Mouse (Mus musculus): Measurements from ENCODE around the gene Ppp1r12b.

Gene Ppp1r12b

GRCm38 (mm10) chr1:134757230-134757629, 198.5 kb downstream of the Ppp1r12b start:
- peak; percentile 62 for DNase-seq

- DNase-seq: peak; percentile 48
Measured at GRCm38 (mm10) chr1:134756190-134756873, 199.4 kb downstream of the Ppp1r12b start.

DNA sequence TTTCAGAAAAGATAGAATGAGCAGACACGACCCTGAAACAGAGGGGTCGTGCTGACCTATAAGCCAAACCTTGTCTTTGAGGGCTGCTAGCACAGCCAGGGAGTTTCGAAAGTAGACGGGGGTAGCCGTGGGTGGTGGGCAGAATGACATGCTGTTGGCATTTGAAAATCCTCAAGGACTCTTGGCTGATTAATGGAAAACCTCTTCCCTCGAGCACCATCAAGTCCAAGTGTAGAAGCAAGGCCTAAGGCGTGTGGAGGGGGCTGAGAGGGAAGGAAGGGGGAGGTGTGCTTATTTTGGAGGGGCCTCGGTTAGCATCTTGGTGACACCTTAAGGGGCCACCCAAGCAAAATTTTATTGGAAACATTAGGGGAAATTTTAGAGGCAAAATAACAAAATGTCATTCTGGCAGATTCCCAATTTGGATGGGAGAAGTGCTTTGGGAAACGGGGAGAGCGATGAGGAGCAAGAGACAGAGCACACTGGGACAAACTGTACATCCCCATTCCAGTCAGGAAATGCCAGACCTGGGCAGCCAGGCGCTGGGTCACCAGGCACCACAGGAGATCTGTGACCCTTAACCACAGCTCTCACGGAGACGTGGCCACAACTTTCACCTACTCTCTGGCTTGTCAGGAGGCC, 200.1 kb downstream of the Ppp1r12b start:
- DNase-seq: peak; percentile 55

- peak; percentile 43 for DNase-seq
Measured at GRCm38 (mm10) chr1:134754818-134755217, 200.9 kb downstream of the Ppp1r12b start.

DNA sequence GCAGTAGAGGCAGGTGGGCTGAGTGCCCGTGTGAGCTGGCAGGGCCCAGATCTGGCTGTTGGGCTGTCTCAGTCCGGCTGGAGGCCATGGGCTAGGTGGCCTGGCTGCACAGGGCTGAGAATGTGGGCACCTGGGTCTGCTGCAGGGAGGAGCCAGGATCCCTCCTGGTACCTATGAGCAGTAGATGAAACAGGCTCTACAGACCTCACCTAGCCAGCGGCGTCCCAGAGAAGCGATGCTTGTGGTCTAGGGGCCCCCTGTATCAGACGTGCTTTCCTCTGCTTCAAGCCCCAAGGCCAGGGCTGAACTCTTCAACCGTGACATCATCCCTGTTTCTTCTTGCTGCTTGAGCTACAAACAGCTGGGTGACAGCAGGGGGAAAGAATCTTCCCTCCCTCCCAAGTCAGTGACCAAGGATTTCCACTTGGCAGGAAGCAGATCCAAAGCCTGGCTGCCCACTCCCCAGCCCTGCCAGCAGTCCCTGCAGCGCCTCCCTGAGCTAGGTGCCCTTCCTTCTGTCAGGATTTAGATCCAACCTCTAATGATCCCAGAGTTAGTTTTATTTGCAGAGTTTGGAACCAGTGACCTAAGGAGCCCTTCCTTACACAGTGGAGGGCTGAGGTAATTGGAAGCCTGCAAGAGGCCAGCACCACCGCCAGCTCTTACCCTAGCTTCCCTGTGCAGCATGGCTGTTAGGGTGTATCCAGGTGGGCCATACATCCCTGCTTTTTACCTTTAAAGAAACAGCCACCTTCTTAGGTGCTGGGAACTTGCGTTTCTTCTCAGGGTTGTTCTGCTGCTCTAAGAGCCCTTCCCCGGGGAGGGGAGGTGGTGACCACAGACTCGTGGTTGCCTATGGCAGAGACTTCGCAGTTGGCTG, 201.8 kb downstream of the Ppp1r12b start:
- DNase-seq: peak; percentile 63

DNA sequence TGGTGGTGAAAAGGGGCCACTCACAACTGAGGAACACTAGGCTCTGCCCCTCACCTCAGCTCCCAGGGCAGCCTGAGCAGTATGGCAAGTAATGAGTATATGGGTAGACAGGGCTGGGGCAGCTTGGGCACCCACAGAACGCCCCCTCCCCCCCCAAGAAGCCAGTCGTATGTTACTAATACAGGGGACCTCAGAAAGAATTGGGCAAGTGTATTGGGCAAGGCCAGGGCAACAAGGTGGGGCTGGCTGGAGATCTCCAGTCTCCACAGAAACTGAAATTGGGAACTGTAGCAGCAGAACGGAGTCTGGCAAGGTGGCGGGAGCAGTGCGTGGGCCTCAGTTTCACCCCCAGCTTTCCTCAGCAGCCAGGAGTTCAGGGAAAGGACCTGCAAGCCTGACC, 203.3 kb downstream of the Ppp1r12b start:
- no peak for DNase-seq

- DNase-seq: peak; percentile 81
Measured at GRCm38 (mm10) chr1:134749889-134750288, 205.9 kb downstream of the Ppp1r12b start.

- no peak for DNase-seq
Measured at GRCm38 (mm10) chr1:134747236-134748174, 208.2 kb downstream of the Ppp1r12b start.

DNA sequence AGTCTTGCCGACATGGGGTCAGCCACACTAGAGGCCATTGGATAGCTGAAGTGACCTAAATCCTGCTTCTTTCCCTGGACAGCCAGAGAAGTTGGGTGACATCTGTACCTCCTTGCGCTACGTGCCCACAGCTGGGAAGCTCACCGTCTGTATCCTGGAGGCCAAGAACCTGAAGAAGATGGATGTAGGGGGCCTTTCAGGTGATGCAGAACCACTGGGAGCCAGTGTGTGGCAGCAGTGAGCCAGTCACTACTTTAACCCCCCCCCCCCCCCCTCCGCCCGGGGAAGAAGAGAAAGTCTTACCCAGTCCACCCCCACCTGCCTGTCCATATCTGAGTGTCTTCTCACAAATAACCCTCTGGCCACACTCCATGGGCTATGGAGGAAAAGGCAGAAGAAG, 210.1 kb downstream of the Ppp1r12b start:
- no peak for DNase-seq

GRCm38 (mm10) chr1:134741946-134742661, 213.6 kb downstream of the Ppp1r12b start:
- DNase-seq: no peak

GRCm38 (mm10) chr1:134741433-134741832, 214.3 kb downstream of the Ppp1r12b start:
- no peak for DNase-seq

DNA sequence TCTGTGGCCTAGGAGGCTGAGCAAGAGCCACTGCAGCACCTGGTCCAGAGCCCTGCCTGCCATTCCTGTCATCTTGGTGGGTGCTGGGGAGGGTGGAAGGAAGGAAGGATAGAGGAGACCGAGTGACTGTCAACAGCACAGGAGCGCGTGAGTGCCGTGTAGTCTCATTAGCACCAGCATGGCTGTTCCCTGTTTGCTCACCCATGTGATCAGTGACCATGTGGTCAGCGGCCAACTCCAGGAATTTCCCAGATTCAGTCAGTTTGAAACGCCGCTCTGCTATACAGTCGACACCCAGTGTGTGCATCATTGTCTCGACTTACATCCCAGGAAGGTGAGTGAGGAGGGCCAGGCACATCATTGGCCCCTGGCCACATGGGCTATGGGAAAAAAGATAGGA, 218.3 kb downstream of the Ppp1r12b start:
- peak; percentile 56 for DNase-seq

DNA sequence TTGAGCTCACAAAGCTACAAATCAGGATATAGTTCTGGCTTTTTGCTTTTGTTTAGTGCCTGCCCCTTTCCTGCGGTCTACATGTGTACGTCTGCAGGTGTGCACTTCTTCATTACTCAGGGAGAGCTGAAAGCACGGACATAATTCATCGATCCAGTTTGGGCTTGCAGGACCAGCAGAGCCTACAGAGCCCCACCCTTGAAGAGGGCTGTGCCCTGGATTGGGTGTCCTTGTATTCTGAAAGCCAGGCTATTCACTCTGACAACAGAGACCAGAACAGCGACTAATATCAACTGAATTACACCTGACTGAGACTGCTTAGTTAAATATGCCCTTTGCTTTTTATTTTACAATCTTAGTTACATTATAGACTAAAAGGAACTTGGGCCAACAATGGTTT, 222.1 kb downstream of the Ppp1r12b start:
- no peak for DNase-seq

GRCm38 (mm10) chr1:134727256-134727655, 228.5 kb downstream of the Ppp1r12b start:
- DNase-seq: peak; percentile 71

GRCm38 (mm10) chr1:134726480-134726879, 229.3 kb downstream of the Ppp1r12b start:
- DNase-seq: peak; percentile 55

DNA sequence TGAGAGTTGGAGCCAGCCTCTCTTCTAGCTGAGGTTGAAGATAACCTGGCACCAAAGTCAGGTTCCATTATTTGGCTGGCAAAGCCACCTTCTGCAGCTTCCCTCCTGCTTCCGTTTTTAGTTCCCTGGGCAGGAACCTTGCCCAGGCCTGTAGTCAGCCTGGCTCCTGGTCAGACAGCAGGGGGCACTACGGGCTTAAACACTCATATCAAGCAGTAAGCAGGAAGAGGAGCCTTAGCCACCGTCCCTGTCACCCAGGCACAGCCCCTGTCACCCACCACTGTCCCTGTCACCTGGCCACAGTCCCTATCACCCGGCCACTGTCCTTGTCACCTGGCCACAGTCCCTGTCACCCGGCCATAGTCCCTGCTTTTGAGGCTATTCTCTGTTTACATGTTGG, 230.5 kb downstream of the Ppp1r12b start:
- peak; percentile 96 for DNase-seq

DNA sequence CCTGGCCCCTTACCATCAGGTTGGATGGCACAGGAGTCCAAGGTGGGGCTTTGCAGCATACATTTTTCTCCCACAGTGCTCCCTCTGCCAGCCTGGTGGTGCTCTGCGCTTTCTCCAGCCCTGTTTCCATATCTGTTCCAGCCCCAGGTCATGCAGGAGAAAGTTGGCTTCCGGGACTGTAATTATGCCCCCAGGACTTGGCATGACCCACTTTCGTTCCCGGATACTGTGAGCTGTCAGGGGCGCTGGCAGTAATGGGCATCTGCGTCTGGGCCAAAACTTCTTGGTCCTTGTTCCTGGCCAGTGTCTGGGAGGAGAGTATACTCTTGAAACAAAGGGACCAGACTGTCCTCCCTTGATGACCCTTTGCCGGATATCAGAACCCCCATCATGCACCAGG, 232.9 kb downstream of the Ppp1r12b start:
- DNase-seq: peak; percentile 89

- DNase-seq: peak; percentile 62
Measured at GRCm38 (mm10) chr1:134721486-134721885, 234.3 kb downstream of the Ppp1r12b start.

DNA sequence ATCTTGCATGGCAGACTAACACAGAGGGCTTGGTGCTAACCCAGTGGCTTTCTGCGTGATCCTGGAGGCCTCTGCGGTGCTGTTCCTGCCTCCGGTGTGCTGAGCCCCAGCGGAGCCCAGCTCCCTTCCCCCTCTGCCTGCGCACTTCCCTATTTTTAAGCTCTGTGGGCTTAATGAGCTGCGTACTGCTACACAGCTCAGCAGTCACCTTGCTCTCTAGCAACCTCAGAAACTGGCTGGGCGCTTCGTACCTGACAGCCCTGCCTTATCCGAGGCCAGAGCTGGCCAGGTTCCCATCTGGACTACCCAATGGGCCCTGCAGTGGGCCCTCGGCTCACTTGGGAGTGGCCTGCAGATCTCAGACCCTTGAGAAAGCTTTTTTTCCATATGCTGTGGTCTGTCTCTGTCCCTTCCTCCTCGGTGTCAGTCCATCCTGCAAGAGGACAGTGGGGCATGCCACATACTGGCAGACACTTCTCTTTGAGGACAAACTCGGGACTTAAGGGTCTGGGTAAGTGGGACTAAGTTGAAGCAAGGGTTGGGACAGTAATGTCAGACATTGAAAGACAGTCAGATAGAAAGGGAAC, 235.9 kb downstream of the Ppp1r12b start:
- peak; percentile 58 for DNase-seq

- peak; percentile 90 for DNase-seq
Measured at GRCm38 (mm10) chr1:134715092-134715491, 240.7 kb downstream of the Ppp1r12b start.

DNA sequence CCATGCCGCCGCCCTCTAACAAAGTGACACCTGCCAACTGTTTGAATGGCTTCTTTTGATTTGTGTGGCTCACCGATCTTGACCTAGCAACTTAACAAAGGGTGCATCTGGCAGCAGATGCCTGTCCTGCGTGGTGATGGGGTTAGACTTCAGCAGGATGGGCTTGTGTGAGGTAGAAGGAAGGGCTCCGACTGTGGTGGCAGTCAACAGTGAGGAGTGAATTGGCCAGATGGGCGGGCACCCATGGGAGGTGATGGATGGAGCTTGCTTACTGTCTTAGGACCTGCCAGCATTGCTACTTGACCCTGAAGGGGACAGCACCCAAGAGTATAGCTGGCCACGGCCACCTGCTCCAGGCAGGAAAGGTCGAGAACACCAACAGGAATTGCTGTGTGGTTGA, 241.6 kb downstream of the Ppp1r12b start:
- peak; percentile 65 for DNase-seq

Data from cerebellum, adult 9-10 months (tissue).